Mouse (Mus musculus): Measurements from ENCODE around the gene Slc39a2.

GRCm38 (mm10) chr14:51922571-51922865, 29.8 kb downstream of the Slc39a2 start, which contains the start of gene Rnase13:
- no peak for TF ChIP-seq GATA1 (IDR thresholded peaks at IDR 0.05; ENCODE audit: low read length)
- TF ChIP-seq TAL1 (IDR thresholded peaks at IDR 0.05; ENCODE audit: low read length) = no peak

Data from erythroblast, embryonic 14.5 days (primary cell).